Mouse (Mus musculus) adrenal gland, adult 18-20 months (tissue): ENCODE measurements around the gene Tdpoz4. TPM values are rescaled to one million over a fixed set of nuclear protein-coding genes. Genes with fewer than 3 reads are reported as not detected.
"Not testable (repeated sequence)": the region's sequence is repeated elsewhere in the genome, so short reads cannot be mapped to it uniquely, and the experiment has no call there.

Experiments used
- DNase-seq, 2 experiments: peaks; one replicate each; pipeline ENCODE4 v3.0.0; 2021 to 2022; ENCODE audit warnings: low spot score in 2 of 2
- long read RNA-seq, 2 experiments: library from polyadenylated mRNA; stranded (forward); transcript quantifications; one replicate each; pipeline ENCODE4 v2.0.0; 2021
- total RNA-seq, 2 experiments: library from RNA; stranded (reverse); gene quantifications; 1 replicate in 1 of 2; 2 replicates in 1 of 2; pipeline ENCODE4 v1.2.3; 2021

Gene Tdpoz4
- total RNA-seq = not detected
- long read RNA-seq, experiment 1 = 0 reads
- long read RNA-seq, experiment 2 = 0 reads

- DNase-seq = not testable (repeated sequence)
Observed at GRCm38 (mm10) chr3:93796098-93796497, at the start of gene Tdpoz4. TSS of gene Tdpoz4 (plus strand) at chr3:93796398.

- DNase-seq = not testable (repeated sequence)
Observed at GRCm38 (mm10) chr3:93754022-93754421, 42.2 kb upstream of the Tdpoz4 start.

GRCm38 (mm10) chr3:93772700-93773099, 23.5 kb upstream of the Tdpoz4 start, which contains the start of gene Gm5773:
TSS of gene Gm5773 (plus strand) at chr3:93773000.
- not testable (repeated sequence) for DNase-seq

GRCm38 (mm10) chr3:93813341-93813740, 17.1 kb downstream of the Tdpoz4 start:
- DNase-seq = not testable (repeated sequence)

- DNase-seq = not testable (repeated sequence)
Observed at GRCm38 (mm10) chr3:93825720-93826119, 29.5 kb downstream of the Tdpoz4 start, which contains the start of gene Tdpoz3. TSS of gene Tdpoz3 (plus strand) at chr3:93826020.

Other genes with a start within 250 kb of the Tdpoz4 start
- 100 to 1,000 TPM; 159 to 177 TPM for gene S100a10, start 241.3 kb upstream of the Tdpoz4 start, total RNA-seq
- gene Tdpoz2, start 143.7 kb upstream of the Tdpoz4 start, total RNA-seq = not detected
- not detected for gene Tdpoz1, start 120.1 kb upstream of the Tdpoz4 start, total RNA-seq
- not detected for gene Gm37596, start 103.3 kb upstream of the Tdpoz4 start, total RNA-seq
- gene Gm5773, start 23.4 kb upstream of the Tdpoz4 start, total RNA-seq = not detected
- gene Tdpoz3, start 29.6 kb downstream of the Tdpoz4 start, total RNA-seq = not detected
- not detected for gene Gm9117, start 147.1 kb downstream of the Tdpoz4 start, total RNA-seq
- gene Tdpoz5, start 164.9 kb downstream of the Tdpoz4 start, total RNA-seq = not detected